Mouse (Mus musculus) 3134 (cell line): Measurements from ENCODE around the gene Pepd.
"Not testable (repeated sequence)": the region's sequence is repeated elsewhere in the genome, so short reads cannot be mapped to it uniquely, and the experiment has no call there.

Source experiments
- DNase-seq: peaks from one replicate; pipeline ENCODE4 v3.0.0-alpha.2; 2011; ENCODE audit warnings: low spot score; ENCODE audit not compliant: insufficient read length; ENCODE audit errors: extremely low read depth

Pepd gene

DNA sequence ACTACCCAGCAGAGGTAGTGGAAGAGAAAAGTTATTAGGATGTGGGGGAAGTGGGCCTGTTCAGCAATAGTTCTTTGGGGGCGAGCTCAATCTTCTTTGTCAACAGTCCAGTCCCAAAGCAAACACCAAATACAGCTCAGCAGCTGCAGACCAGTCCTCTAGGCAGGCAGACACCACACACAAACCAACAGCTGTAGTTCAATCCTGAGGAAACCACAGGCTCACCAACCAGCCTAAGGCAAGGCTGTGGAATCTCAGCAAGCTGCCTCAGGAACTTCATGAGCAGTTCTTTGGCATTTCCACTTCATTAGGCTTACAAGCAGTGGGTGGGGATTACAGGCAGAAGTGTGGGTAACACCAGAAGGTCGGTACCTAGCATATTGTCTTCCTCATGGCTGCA lies 70.2 kb downstream of the Pepd start:
- not testable (repeated sequence) for DNase-seq

GRCm38 (mm10) chr7:34983702-34984475 lies 71.7 kb downstream of the Pepd start:
- no peak for DNase-seq

GRCm38 (mm10) chr7:34984526-34985133 lies 72.5 kb downstream of the Pepd start:
- DNase-seq: no peak

GRCm38 (mm10) chr7:34985216-34985615 lies 73.0 kb downstream of the Pepd start:
- no peak for DNase-seq

GRCm38 (mm10) chr7:34985646-34986045 lies 73.5 kb downstream of the Pepd start:
- no peak for DNase-seq

GRCm38 (mm10) chr7:34986575-34987150 lies 74.5 kb downstream of the Pepd start:
- DNase-seq: no peak

DNA sequence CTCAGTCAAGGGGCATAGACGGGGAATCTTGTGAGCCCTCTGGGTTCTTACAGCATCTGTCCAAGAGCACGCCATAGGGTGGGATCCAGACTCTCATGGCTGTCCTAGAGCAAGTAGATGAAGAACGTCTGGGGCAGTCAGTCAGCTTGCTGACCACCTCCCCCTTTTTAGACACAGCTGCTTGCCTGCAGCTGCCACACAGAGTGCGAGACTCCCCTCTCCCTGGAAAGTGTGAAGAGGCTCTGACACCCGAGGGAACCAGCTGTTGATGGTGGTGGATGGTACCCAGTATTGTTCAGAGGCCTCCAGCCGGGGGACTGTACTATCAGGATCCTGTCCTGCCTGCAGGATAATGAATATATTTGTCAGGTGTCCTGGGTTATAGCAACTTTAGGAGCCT lies 75.1 kb downstream of the Pepd start:
- no peak for DNase-seq

DNA sequence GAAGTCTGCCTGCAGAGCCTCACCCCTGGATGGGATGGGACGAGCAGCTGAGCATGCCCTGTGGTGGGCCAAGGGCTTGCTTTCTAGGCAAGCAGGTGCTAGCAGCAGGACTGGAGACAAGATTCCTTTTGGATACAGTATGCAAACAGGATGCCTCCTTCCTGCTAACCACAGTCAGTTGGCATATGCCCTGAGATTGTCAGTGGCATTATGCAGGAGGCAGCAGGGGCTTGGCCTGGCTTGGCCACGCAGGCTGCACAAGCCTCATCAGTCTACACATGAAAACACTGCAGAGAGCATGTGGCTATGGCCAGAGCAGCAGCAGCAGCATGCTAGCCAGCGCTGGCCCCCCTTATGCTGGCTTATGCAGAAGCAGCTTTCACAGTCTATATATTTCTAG lies 76.3 kb downstream of the Pepd start:
- DNase-seq: no peak

DNA sequence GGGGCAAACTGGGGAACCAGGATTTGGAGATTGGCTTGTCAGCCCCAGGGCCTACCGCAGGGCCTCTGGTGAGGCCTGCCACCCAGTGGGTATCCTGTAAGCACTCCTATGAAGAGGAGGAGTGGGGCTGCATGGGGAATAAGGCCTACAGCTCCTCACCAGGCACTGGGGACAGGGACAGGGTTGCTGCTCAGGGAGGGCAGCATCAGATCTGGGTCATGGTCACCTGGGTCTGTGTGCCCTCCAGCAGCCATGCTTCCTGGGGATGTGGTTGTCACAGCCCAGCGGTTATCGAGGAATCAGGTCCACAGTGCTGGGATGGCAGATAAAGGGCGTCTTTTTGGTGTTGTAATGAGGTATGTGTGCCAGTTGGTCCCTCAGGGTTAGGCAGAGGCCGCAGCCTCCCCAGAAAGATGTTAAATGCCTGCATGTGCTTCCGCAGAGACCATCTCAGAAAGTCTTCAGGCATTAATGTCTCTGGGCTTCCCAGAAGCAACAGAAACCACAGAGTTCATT lies 79.6 kb downstream of the Pepd start:
- DNase-seq: no peak

- DNase-seq: no peak
These were observed 80.6 kb downstream of the Pepd start for GRCm38 (mm10) chr7:34992766-34993165.

GRCm38 (mm10) chr7:34995872-34996662 lies 83.9 kb downstream of the Pepd start:
- no peak for DNase-seq

DNA sequence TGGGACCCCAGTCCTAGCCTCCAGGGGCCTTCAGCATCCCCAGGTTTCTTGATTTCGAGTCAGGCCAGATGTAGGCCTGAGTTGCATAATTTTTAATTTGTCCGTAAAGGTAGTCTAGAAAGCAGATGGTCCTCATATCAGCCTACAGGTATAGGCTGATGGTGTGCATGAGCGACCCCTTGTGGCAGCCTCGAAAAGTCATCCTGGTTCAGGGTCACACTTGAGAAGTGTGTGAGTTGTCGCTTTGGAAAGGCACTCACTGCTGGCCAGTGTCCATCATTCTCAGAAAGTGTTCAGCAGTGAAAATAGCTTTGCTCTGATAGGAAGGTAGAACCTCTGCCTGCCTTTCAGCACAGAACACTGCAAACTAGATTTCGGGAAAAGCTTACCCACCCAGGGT lies 88.7 kb downstream of the Pepd start:
- no peak for DNase-seq

DNA sequence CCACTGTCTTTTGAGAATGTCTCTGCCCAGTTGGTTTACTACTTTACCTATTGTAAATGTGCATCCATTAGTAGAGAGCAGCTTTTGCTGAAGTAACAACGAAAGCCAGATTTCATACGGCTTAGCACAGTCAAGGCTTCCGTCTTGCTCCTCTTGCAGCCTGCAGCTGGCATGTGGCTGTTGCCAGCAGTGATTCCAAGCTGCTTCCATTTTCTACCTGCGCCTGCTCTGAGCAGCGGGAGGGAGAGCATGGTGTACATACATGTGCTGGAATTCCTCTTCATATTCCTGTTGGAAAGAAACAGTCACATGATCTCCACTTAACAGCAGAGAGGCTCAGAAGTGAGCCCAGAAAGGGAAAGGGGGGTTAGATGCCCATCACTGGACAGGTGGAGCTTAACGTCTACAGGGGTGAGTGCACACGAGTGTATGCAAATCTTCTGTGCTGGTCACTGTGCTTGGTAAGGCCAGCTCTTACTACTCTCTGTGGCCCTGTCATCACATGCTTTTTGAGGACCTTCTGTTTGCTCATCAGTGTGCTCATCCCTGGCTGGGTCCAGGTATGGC lies 91.1 kb downstream of the Pepd start:
- DNase-seq: no peak

DNA sequence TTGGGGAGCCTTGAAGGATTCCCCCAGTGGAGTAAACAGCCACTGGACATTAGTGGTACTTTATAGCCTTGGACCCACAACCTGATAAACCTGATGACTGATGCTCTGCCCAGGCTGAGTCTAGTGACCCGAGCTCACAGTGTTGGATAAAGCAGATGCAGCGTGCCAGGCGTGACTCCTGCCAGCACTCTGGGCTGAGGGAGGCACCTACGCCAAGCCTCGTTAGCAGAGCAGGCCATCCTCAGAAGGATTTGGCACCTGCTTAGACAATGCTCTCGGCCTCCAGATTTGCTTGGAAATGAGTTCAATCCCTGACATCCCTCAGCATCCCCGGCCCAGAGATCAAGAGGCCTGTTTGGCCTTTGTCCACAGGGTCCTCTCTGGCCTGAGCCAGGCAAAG lies 94.5 kb downstream of the Pepd start:
- DNase-seq: no peak

DNA sequence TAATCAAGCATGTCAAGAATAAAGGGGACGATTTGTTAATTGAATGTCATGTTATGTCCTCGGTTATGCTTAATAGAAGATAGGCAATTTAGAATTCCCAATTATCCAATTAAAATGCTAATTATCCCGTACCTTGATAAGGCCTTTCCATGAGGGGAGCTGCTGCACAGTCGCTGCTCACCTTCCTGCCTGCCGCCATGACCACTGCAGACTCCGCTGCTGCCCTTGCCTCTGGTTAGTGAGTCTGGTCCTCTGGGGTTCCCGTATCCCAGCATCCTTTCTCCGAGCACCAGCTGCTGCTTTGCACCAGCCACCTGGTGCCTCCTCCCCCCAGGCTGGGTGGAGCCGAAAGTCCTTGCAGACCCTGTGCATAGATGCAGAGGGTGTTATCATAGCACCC lies 101.0 kb downstream of the Pepd start:
- no peak for DNase-seq

DNA sequence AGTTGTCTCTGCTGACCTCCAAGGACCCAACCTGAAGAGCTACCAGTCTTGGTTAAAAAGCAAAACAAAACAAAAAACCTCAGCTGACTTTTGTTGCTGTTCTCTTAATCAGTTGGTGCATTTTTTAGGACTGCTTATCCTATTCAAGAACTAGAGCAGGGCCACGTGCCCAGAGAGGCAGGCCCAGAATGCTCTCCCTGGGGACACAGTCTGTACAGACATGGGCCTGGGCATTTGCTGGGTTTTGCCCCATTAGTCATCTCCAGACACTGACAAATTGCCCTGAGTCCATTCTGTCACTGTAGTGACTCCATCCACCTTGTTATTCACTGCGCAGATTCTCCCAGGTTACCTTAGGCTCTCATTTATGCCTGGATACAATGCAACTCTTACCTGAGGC lies 103.1 kb downstream of the Pepd start:
- DNase-seq: no peak

DNA sequence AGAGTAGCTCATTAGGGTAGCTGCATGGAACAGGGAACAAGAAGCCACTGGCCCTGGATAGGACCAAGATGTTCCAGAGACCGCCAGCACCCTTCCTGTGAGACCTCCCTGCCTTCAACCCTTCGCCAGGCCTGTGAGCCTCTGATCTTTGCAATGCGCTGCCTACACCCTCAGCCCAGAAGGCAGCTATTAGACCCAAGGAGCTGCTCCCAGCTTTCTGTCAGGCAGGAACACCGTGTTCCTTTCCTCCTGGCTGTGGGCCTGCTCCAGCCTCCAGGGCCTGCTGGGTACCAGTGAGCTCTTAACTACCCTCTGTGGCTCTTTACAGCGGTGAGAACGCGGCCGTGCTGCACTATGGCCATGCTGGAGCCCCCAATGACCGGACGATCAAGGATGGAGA lies 109.2 kb downstream of the Pepd start:
- DNase-seq: no peak

GRCm38 (mm10) chr7:35023251-35023650 lies 111.1 kb downstream of the Pepd start:
- DNase-seq: no peak

GRCm38 (mm10) chr7:35024426-35024825 lies 112.2 kb downstream of the Pepd start:
- no peak for DNase-seq

DNA sequence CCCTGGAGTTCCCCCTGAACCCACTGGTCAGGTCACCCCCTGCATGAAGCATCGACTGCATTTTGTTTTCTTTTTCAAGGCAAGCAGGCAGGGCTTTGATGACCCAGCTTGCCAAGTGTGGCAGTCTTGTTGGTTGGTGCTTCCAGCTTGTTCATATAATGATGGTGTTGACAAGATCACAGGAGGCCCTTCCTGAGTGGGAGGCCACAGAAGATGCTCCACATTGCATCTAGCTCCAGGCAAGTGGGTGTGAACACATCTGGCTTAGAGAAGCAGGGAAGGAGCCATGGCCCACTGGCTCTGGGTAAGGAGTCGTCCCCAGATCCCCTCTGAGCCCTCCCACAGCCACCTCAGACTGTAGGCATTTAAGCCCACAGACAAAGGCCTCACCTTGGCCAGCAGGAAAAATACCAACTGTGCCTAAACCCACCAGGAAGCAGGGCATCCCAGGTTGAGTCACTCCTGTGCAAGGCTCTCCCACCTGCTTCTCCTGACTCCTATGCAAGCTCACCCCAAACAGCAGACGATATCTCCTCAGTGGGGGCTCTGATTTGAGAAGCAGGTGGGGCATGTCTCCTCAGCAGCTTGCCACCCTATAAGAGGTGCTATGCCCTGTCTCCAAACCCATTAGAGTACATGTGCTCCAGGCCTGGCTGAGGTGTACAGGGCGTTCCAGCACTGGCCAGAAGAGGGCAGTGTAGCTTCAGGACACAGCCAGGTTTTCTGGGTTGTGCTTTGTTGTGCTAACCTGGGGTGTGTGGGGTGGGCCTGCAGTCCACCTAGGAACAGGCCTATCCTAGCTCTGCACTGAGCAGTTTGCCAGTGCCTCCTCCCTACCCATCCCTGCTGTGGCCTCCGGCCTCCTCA lies 113.5 kb downstream of the Pepd start:
- no peak for DNase-seq
